Mouse (Mus musculus) gastrocnemius, adult 2 months (tissue): ENCODE data around the gene Arhgef12. TPM values are rescaled to one million over a fixed set of nuclear protein-coding genes. Genes with fewer than 3 reads are reported as not detected.

ENCODE experiments used
- DNase-seq: peaks from one replicate; pipeline ENCODE4 v3.0.0; 2022
- H3K27ac ChIP-seq: fragments of 200-600 bp; 2 replicates; pipeline ENCODE4 v1.8.1; 2022; ENCODE audit warnings: mild to moderate bottlenecking
- H3K4me3 ChIP-seq: fragments of 200-600 bp; 2 replicates; pipeline ENCODE4 v1.8.1; 2022; ENCODE audit warnings: mild to moderate bottlenecking, moderate library complexity
- CTCF ChIP-seq: fragments of 200-600 bp; IDR thresholded peaks from 2 replicates; pipeline ENCODE4 v1.8.1; 2022; ENCODE audit warnings: antibody characterized with exemption, mild to moderate bottlenecking, moderate library complexity
- intact Hi-C: fragments of 180-260 bp; cut with DNase I; formaldehyde crosslinking; loops from one replicate; pipeline ENCODE4 v1.15.1; 2025
- total RNA-seq, 2 experiments: library from RNA; stranded (reverse); gene quantifications; 2 replicates each; pipeline ENCODE4 v1.2.3; 2021

Gene Arhgef12
- total RNA-seq, 2 experiments from 2014 or later, result 41.9 to 61.9 TPM

GRCm38 (mm10) chr9:43106426-43107186, 433 bp downstream of the Arhgef12 start:
- DNase-seq, result peak; percentile 71
- Histone ChIP-seq H3K4me3 (peak overlapping the region; percentile 97), H3K27ac (peak overlapping the region; percentile 97)
- intact Hi-C loops, result loop anchor here (1.0 kb wide), 1 partner anchor 106 kb away; no protein-coding TSS in a partner anchor
- TF ChIP-seq CTCF, result no peak

- no peak for TF ChIP-seq CTCF
- H3K4me3 ChIP-seq, result peak overlapping the region; percentile 97
- intact Hi-C loops, result no loop called here
- H3K27ac ChIP-seq, result peak overlapping the region; percentile 97
- DNase-seq, result peak; percentile 98
These were observed 1.2 kb downstream of the Arhgef12 start for GRCm38 (mm10) chr9:43105664-43106361.

- Histone ChIP-seq H3K4me3 (peak overlapping the region; percentile 97), H3K27ac (peak overlapping the region; percentile 97)
- intact Hi-C loops, result no loop called here
- no peak for TF ChIP-seq CTCF
- DNase-seq, result peak; percentile 63
These were observed 2.0 kb downstream of the Arhgef12 start for GRCm38 (mm10) chr9:43104873-43105663.

GRCm38 (mm10) chr9:43104526-43104872, 2.5 kb downstream of the Arhgef12 start:
- intact Hi-C loops, result no loop called here
- Histone ChIP-seq H3K4me3 (peak overlapping the region; percentile 97), H3K27ac (peak overlapping the region; percentile 97)
- TF ChIP-seq CTCF, result no peak
- no peak for DNase-seq

- peak overlapping the region; percentile 97 for H3K27ac ChIP-seq
- intact Hi-C loops, result no loop called here
- peak overlapping the region; percentile 97 for H3K4me3 ChIP-seq
- no peak for TF ChIP-seq CTCF
- no peak for DNase-seq
These were observed 3.3 kb downstream of the Arhgef12 start for GRCm38 (mm10) chr9:43103675-43104299.

GRCm38 (mm10) chr9:43102931-43103330, 4.1 kb downstream of the Arhgef12 start:
- intact Hi-C loops, result no loop called here
- Histone ChIP-seq H3K4me3 (peak overlapping the region; percentile 97), H3K27ac (peak overlapping the region; percentile 97)
- DNase-seq, result no peak
- no peak for TF ChIP-seq CTCF

GRCm38 (mm10) chr9:43101936-43102595, 5.0 kb downstream of the Arhgef12 start:
- no peak for TF ChIP-seq CTCF
- H3K4me3 ChIP-seq, result peak overlapping the region; percentile 97
- intact Hi-C loops, result no loop called here

GRCm38 (mm10) chr9:43098922-43099321, 8.1 kb downstream of the Arhgef12 start:
- Histone ChIP-seq H3K4me3 (no peak overlapping the region; the same call in 1 of the 2 replicates), H3K27ac (peak overlapping the region; percentile 69)
- DNase-seq, result no peak

More at GRCm38 (mm10) chr9:43101936-43102595, 5.0 kb downstream of the Arhgef12 start:
- peak overlapping the region; percentile 97 for H3K27ac ChIP-seq
- DNase-seq, result no peak

GRCm38 (mm10) chr9:43097801-43098557, 9.1 kb downstream of the Arhgef12 start:
- Histone ChIP-seq H3K4me3 (no peak overlapping the region), H3K27ac (peak overlapping the region; percentile 69)
- intact Hi-C loops, result loop anchor here (10.0 kb wide), 1 partner anchor 53 kb away; no protein-coding TSS in a partner anchor
- no peak for TF ChIP-seq CTCF
- DNase-seq, result no peak

More at GRCm38 (mm10) chr9:43098922-43099321, 8.1 kb downstream of the Arhgef12 start:
- intact Hi-C loops, result loop anchor here (10.0 kb wide), 1 partner anchor 54 kb away; no protein-coding TSS in a partner anchor
- no peak for TF ChIP-seq CTCF

GRCm38 (mm10) chr9:43096337-43096736, 10.7 kb downstream of the Arhgef12 start:
- no peak for TF ChIP-seq CTCF
- Histone ChIP-seq H3K4me3 (no peak overlapping the region), H3K27ac (peak overlapping the region; percentile 53; the same call in 1 of the 2 replicates)
- DNase-seq, result no peak
- intact Hi-C loops, result loop anchor here (10.0 kb wide), 1 partner anchor 52 kb away; no protein-coding TSS in a partner anchor

GRCm38 (mm10) chr9:43094828-43095227, 12.2 kb downstream of the Arhgef12 start:
- Histone ChIP-seq H3K27ac (peak overlapping the region; percentile 77), H3K4me3 (peak overlapping the region; percentile 11; the same call in 1 of the 2 replicates)
- TF ChIP-seq CTCF, result no peak
- DNase-seq, result peak; percentile 32
- intact Hi-C loops, result loop anchor here (10.0 kb wide), 1 partner anchor 50 kb away; no protein-coding TSS in a partner anchor
